Mouse (Mus musculus) testis, postnatal 14 days (tissue): ENCODE results near the gene Gcgr.
"Not testable (repeated sequence)": the region's sequence is repeated elsewhere in the genome, so short reads cannot be mapped to it uniquely, and the experiment has no call there.

Experiments used
- DNase-seq: peaks from one replicate; pipeline ENCODE4 v3.0.0; 2021; ENCODE audit warnings: low spot score

The Gcgr gene

GRCm38 (mm10) chr11:120506899-120507298, 23.6 kb upstream of the Gcgr start:
- DNase-seq, result no peak

DNA sequence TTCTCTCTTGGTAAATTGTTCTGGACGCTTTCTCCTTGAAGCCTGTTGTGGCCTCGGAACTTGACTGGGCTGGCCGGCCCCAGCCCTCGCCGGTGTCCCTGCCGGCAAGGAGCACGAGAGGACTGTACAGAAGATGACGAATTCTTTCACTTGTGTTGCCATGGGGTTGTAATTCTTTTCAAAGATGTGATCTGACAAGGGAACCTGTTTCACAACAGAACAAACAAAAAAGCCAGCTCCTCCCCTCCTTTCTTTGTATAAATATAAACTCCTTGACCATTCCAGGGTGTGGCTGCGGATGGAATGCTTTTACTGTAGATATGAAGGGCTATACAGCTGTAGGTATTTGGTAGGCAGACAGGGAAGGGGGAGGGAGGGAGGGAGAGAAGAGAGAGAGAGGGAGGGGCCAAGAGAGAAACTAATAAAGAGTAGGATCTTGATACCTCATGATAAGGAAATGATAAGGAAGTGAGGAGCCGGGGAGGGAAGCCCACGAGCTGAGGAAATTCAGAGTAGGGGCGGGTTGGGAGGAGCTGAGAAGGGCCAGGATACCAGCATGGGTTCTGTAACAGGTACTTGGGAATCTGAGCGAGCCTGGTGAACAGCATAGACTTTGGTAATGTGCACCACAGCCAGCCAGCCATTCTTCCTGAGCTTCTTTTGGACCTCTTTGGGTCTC, 22.7 kb upstream of the Gcgr start:
- DNase-seq, result no peak

GRCm38 (mm10) chr11:120508290-120508870, 22.1 kb upstream of the Gcgr start:
- no peak for DNase-seq

- DNase-seq, result no peak
Measured at GRCm38 (mm10) chr11:120509940-120510339, 20.6 kb upstream of the Gcgr start.

DNA sequence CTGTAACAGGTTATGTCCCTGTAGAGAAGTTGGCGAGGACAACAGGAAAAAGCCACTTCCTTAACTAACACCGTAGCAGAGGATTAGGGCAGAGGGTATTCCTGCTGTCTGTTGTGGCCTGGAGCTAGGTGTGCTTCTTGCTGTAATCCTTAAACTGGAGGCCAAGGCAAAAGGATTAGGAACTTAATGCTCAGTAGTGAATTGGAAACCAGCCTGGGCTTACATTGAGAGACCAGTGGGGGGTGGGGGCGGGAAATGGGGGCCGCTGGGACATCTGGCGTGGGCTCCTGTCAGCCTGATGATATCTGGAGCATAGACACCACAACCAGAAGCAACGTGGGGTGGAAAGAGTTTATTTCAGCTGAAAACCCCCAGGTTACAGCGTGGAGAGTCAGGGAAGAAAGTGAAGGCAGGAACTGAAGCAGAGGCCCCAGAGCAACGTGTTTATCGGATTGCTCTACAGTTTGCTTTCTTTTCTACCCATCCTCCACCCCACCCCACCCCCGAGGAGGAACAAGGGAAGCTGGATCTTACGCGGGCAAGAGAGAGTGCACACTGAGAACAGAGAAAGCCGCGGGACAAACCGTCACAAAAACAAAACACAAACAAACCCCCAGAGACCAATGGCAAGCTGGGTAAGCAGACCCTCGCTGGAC, 20.0 kb upstream of the Gcgr start:
- DNase-seq, result no peak

GRCm38 (mm10) chr11:120512790-120513453, 17.6 kb upstream of the Gcgr start:
- no peak for DNase-seq

DNA sequence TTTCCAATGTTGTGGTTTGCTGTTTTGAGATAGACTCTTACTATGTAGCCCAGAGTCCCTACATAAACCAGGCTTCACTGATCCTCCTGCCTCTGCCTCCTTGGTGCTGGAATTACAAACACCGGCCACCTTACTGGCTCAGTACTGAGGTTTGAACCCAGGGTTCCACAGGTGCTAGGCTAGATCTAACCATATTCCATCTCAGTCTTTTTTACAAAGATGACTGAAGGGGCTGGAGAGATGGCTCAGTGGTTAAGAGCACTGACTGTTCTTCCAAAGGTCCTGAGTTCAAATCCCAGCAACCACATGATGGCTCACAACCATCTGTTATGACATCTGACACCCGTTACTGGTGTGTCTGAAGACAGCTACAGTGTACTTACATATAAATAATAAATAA, 16.2 kb upstream of the Gcgr start:
- DNase-seq, result not testable (repeated sequence)

DNA sequence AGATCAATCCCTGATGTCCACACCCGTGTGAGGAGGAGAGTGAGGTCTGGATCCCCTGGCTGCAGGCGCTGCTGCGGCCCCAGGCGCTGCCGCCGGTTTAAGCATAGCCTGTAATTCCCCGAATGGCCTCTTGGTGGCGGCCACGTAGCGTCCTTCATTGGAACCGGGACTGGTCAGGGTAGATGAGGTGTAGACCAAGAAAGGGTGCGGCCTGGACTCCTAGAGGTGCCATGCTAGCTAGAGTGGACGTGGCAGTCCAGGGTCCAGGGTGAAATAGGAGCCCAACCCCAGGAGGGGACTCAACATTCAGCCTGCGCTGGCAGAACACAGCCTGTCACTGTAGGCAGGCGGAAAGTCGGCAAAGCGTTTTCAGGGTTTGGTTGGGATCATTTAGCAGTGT, 14.9 kb upstream of the Gcgr start:
- peak; percentile 86 for DNase-seq

GRCm38 (mm10) chr11:120517147-120517546, 13.4 kb upstream of the Gcgr start:
- no peak for DNase-seq

GRCm38 (mm10) chr11:120518027-120518426, 12.5 kb upstream of the Gcgr start:
- DNase-seq, result peak; percentile 50

DNA sequence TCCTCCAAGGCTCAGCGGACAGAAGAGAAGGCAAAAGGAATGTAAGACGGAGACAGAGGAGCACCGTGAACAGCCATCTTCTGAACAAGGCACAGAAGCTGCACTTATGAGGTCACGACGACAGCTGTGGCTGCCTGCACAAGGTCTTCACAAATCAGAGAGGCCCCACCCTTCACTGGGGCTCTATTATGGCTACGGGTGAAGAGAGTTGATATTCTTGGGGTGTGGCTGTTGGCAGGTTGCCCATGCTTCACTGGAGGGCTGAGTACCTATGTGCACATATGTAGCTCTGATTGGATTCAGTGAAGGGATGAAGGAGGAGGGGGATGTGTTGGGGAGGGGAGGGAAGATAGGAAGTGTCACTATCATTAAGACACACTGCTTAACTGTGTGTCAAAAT, 11.9 kb upstream of the Gcgr start:
- no peak for DNase-seq

- DNase-seq, result no peak
Measured at GRCm38 (mm10) chr11:120519738-120520137, 10.8 kb upstream of the Gcgr start.

DNA sequence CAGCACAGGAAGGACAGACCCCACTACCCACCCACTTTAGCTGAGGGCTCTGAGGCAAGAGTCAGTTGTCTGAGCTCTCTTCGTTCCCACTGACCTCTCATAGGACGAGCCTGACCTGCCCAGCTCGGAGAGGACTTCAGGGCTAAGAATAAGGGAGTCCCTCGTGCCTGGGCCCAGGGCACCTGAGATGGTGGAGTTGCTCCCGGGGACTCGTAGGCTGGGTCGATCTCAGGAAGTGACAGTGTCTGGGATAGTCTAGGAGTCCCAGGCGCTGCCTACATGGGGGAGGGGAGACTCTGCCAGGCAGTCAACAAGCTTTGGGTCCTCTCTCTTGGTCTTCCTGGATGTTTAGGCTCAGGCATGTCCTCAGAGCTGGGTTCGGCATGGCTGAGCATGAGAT, 10.0 kb upstream of the Gcgr start:
- DNase-seq, result no peak

DNA sequence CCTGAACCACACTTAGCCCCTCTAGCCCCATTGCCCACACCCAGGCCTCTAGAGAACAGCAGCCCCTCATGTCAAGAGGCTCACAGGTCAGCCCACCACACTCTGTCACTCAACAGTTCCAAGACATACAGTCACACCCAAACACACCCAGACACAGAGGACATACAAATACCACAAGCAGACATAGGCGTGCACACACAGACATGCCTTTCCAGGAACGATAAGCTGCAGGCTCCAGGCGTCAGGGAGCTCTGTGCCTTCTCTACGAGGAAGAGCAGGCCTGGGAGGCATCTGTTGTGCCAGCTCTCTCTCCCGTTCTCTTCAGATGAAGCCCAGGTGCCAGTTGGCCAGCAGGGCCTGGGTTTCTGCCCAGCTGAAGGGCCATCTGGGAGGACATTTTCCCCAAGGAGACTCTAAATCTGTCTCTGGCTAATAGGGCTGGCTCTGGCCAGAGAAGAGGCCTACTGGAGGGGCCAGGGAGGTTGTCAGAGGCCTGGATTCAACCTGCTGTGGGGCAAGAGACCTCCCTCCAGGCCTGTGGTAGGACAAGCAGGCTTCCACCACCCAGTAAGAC, 9.4 kb upstream of the Gcgr start:
- no peak for DNase-seq

DNA sequence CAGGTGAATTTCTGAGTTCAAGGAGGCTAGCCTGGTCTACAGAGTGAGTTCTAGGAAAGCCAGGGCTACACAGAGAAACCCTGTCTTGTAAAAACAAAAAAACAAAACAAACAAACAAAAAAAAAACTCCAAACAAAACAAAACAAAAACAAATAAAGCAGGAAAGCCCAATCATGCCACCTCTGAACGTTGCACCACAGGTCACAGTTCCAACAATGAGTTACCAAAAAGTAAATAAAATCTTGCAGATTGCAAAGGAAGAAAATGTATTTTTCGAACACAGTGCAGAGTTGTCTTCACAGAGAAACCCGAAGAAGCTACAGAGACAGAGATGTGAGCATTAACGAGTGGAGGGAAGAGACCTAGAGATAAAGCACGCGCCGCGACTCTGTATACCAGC, 7.9 kb upstream of the Gcgr start:
- no peak for DNase-seq

DNA sequence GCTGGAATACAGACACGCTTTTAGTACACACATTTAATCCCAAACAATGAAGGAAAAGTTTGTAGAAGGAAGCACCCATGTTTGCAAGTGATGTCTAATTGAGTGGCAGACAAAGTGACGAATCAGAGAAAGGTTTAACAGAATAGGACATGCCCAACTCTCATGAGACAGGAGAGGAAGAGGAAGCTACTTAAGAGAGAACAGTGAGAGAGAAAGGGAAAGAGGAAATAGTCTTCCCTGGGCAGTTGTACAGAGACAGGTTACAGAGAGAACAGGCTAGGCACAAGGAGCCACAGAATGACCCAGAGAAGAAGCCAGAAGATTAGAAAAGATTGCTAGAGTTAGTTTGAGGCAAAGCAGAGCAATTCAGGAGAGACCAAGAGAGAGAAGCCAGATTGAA, 4.5 kb upstream of the Gcgr start:
- DNase-seq, result no peak

DNA sequence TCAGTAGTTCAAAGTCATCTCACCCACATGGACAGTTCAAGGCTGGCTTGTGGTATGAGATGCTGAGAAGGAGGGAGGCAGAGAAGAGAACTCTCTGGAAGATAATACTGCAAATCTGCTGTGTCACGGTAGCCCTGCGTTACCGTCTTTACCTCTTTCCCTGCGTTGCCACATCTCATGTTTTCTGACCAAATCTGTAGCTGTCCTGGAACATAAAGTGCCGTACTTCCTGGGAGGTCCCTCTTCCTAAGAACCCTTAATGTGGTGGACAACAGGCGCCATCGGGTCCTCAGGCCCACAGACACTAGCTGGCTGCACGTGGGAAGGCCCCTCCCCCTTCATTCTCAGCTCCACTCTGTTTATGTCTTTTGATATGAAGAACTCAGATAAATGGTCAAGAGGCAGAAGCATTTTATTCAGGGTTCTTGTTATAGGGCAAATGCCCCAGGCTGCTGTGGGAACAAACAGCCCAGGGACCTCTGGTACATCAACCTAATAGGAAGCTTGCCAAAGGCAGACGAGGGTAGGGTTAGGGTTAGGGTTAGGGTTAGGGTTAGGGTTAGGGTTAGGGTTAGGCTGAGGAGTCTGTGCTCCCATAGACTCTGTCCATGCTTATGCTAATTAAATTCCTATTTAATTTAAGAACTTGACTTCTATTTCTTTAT, 2.7 kb upstream of the Gcgr start:
- DNase-seq, result no peak

- no peak for DNase-seq
Measured at GRCm38 (mm10) chr11:120528903-120529302, 1.6 kb upstream of the Gcgr start.

DNA sequence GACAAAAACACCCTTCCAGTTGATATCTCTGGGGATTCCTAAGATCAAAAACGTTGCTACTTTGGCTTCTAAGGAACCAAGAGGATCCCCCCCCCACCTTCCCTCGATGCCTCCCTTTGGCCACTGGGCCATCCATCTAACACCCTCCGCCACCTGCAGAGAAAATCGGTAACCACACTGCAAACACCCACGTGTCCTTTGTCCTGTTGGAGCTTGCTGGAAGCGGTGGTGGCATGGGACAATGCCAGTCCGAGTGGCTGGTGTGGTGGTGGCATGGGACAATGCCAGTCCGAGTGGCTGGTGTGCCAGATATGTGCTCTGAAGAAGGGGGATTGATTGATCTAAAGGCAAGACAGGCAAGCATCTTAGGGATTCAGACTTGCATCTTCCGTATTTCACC, 1.1 kb downstream of the Gcgr start:
- DNase-seq, result no peak

- no peak for DNase-seq
Measured at GRCm38 (mm10) chr11:120534093-120534492, 3.6 kb downstream of the Gcgr start.

- no peak for DNase-seq
Measured at GRCm38 (mm10) chr11:120535145-120535544, 4.6 kb downstream of the Gcgr start.

GRCm38 (mm10) chr11:120535804-120536203, 5.3 kb downstream of the Gcgr start:
- no peak for DNase-seq
